Mouse (Mus musculus) ES-E14 (cell line): Measurements from ENCODE around the gene Ppp2ca. TPM values are rescaled to one million over a fixed set of nuclear protein-coding genes. Genes with fewer than 3 reads are reported as not detected.

Source experiments
- DNase-seq: peaks from one replicate; pipeline ENCODE4 v3.0.0-alpha.2; 2013; ENCODE audit warnings: low read depth, low spot score
- H3K27ac ChIP-seq: 2 replicates; pipeline ENCODE4 v1.5.1; 2012; ENCODE audit warnings: low read depth, mild to moderate bottlenecking, low read length, moderate library complexity, mixed read lengths; ENCODE audit not compliant: poor library complexity, insufficient read depth, severe bottlenecking
- H3K36me3 ChIP-seq: 2 replicates; pipeline ENCODE4 v1.6.1; 2012; ENCODE audit warnings: mild to moderate bottlenecking, low read length, moderate library complexity, mixed read lengths; ENCODE audit not compliant: control insufficient read depth, poor library complexity, insufficient read depth, severe bottlenecking
- H3K4me1 ChIP-seq, 2 experiments: fragments of 150-350 bp in 1 of 2; sonication (generic) in 1 of 2; 2 replicates each; pipeline ENCODE4 v1.6.1; 2012; ENCODE audit warnings: low read length in 2 of 2, mild to moderate bottlenecking in 1 of 2, mixed read lengths in 1 of 2; ENCODE audit not compliant: control insufficient read depth in 2 of 2, insufficient read depth in 2 of 2, poor library complexity in 1 of 2
- H3K4me3 ChIP-seq, 2 experiments: fragments of 150-350 bp in 1 of 2; sonication (generic) in 1 of 2; 2 replicates each; pipeline ENCODE4 v1.5.1; 2012; ENCODE audit warnings: low read length in 2 of 2, low read depth in 1 of 2, mild to moderate bottlenecking in 1 of 2, mixed read lengths in 1 of 2; ENCODE audit not compliant: insufficient read depth in 1 of 2, poor library complexity in 1 of 2, severe bottlenecking in 1 of 2
- H3K9ac ChIP-seq: 2 replicates; pipeline ENCODE4 v1.6.1; 2012; ENCODE audit warnings: low read depth, mild to moderate bottlenecking, low read length, mixed read lengths; ENCODE audit not compliant: poor library complexity, insufficient read depth, severe bottlenecking
- H3K9me3 ChIP-seq: fragments of 150-350 bp; sonication (generic); 2 replicates; pipeline ENCODE4 v1.6.1; 2012; ENCODE audit warnings: low read depth, mild to moderate bottlenecking, low read length; ENCODE audit not compliant: control insufficient read depth, insufficient read depth
- CHD2 ChIP-seq: IDR thresholded peaks from 2 replicates; pipeline ENCODE4 v1.6.1; 2014; ENCODE audit warnings: mild to moderate bottlenecking, low read depth, low read length, inconsistent platforms
- HCFC1 ChIP-seq: IDR thresholded peaks from 2 replicates; pipeline ENCODE4 v1.6.1; 2012; ENCODE audit warnings: low read length, inconsistent platforms, borderline replicate concordance; ENCODE audit not compliant: insufficient read depth
- MAFK ChIP-seq: IDR thresholded peaks from 2 replicates; pipeline ENCODE4 v1.6.1; 2014; ENCODE audit warnings: mild to moderate bottlenecking, low read depth, low read length, inconsistent platforms; ENCODE audit not compliant: insufficient read depth
- ZC3H11A ChIP-seq: IDR thresholded peaks from 2 replicates; pipeline ENCODE4 v1.6.1; 2012; ENCODE audit warnings: low read depth, mild to moderate bottlenecking, inconsistent platforms, low read length, borderline replicate concordance
- ZNF384 ChIP-seq: IDR thresholded peaks from 2 replicates; pipeline ENCODE4 v1.6.1; 2012; ENCODE audit warnings: low read depth, low read length, inconsistent platforms
- in situ Hi-C, 2 experiments: fragments of 600-800 bp; cut with MboI; formaldehyde crosslinking; loops; one replicate each; pipeline ENCODE4 v1.15.1; 2025; ENCODE audit warnings: low sequenced_read_pairs in 2 of 2, inconsistent platforms in 1 of 2; ENCODE audit not compliant: unreplicated experiment in 2 of 2
- total RNA-seq: library from RNA; depleted of rRNA; stranded (reverse); fragments of 300-350 nt; gene quantifications from 2 replicates; pipeline ENCODE4 v1.2.3, GENCODE M21; 2012

Gene Ppp2ca
- total RNA-seq, 1 experiment, result 70.4 TPM

DNA sequence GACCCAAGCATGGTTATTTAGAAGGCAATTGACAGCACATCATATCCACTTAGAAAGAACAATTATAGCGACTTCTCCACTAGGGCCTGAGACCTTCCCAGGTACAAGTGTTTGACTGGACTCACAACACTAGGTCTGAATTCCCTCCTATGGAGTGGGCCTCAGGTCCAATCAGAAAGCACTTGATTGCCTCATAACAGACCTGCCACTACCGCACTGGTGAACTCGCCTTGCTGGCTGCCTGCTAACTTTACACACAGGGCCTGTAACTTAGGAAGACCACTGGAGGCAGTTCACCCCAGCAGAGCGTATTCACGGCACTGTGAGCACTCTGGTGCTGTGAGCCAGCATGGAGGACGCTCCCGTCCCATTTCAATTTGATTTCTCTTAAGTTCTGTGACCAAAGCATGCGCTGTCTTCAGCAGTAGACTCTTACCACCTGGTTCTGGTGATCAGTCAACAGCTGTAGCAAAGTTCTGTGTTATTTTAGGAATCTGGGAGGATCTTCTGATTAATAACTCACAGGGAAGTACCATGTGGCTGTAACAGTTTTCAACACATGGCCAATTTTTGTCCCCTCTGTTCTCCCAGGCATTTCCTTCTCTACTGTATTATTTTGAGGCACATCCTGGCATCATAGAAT, 24.8 kb upstream of the Ppp2ca start:
- Histone ChIP-seq H3K36me3 (no peaks in the 10 kb centered on the region), H3K9me3 (no peaks in the 10 kb centered on the region), H3K27ac (no peak overlapping the region), H3K4me3 (no peak overlapping the region), H3K9ac (no peak overlapping the region), H3K4me1 (peaks cover 0 to 4% of the 10 kb centered on the region in 2 experiments; a peak in 1 of 4 replicates)
- in situ Hi-C loops, result no loop called here
- no peak for TF ChIP-seq ZC3H11A
- TF ChIP-seq MAFK, result no peak
- TF ChIP-seq HCFC1, result no peak
- no peak for TF ChIP-seq ZNF384
- no peak for TF ChIP-seq CHD2
- DNase-seq, result no peak

- peaks cover 0 to 4% of the 10 kb centered on the region in 2 experiments; a peak in 1 of 4 replicates for H3K4me1 ChIP-seq
- H3K27ac ChIP-seq, result no peak overlapping the region
- H3K9me3 ChIP-seq, result no peaks in the 10 kb centered on the region
- no peak for TF ChIP-seq ZNF384
- no peak for TF ChIP-seq MAFK
- TF ChIP-seq HCFC1, result no peak
- TF ChIP-seq ZC3H11A, result no peak
- no peak for TF ChIP-seq CHD2
- no peak overlapping the region for H3K4me3 ChIP-seq
- no peaks in the 10 kb centered on the region for H3K36me3 ChIP-seq
- in situ Hi-C loops, result no loop called here
- DNase-seq, result no peak
- no peak overlapping the region for H3K9ac ChIP-seq
Measured at GRCm38 (mm10) chr11:52074626-52075470, 23.6 kb upstream of the Ppp2ca start.

DNA sequence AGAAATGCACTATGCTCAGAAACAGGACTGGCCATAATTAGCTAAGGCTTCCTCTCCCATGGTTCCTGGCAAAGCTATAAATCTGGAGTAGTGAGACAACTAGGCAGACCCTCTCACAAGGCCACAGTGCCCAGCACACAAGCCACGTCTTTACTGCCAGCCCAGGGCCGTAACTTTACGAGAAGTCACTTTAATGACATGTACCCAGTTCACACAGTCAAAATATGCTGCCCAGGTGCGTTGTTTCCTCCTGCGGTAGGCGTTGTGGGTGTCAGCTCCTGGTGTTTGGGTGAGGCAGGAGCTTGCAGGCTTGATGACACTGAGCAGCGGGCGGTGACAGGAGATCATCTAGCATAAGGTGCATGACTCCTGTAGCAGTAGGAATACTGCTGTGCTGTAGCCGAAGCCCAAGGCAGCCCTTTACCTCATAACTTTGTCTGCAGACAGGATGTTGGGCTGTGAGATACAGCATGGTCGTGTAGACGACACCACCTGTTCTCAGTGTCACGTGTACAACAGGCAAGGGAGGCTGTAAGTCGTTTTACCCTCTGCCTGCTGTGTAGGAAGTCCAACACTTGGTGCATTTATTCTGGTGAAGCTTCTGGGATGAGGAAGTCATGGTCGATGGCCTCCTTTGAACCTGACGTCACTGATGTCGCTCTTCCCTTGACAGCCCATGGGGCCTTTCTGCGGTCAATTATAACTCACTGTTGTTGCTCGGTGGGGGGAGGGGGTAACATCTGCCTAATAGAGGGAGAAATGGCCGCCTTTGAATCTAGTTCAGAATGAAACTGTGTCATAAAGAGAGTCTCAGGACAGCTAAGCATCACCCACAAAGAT, 22.5 kb upstream of the Ppp2ca start:
- no peak overlapping the region for H3K9ac ChIP-seq
- no peak for DNase-seq
- H3K4me1 ChIP-seq, result peaks cover 0 to 4% of the 10 kb centered on the region in 2 experiments; a peak in 1 of 4 replicates
- H3K9me3 ChIP-seq, result no peaks in the 10 kb centered on the region
- H3K4me3 ChIP-seq, result no peak overlapping the region
- no peak overlapping the region for H3K27ac ChIP-seq
- TF ChIP-seq CHD2, result no peak
- no peak for TF ChIP-seq ZNF384
- no peak for TF ChIP-seq MAFK
- TF ChIP-seq ZC3H11A, result no peak
- no peak for TF ChIP-seq HCFC1
- in situ Hi-C loops, result no loop called here
- H3K36me3 ChIP-seq, result no peaks in the 10 kb centered on the region

GRCm38 (mm10) chr11:52076742-52077352, 21.6 kb upstream of the Ppp2ca start:
- H3K4me3 ChIP-seq, result no peak overlapping the region
- H3K36me3 ChIP-seq, result no peaks in the 10 kb centered on the region
- no peaks in the 10 kb centered on the region for H3K9me3 ChIP-seq
- TF ChIP-seq MAFK (no peak), ZC3H11A (no peak), ZNF384 (no peak), CHD2 (no peak), HCFC1 (no peak)
- no peak overlapping the region for H3K9ac ChIP-seq
- H3K4me1 ChIP-seq, result peaks cover 0 to 4% of the 10 kb centered on the region in 2 experiments; a peak in 1 of 4 replicates
- H3K27ac ChIP-seq, result no peak overlapping the region; the same call in 1 of the 2 replicates
- no peak for DNase-seq
- in situ Hi-C loops, result no loop called here
